8 mouse cellular contexts compared by ENCODE assay signal in genomic region chr13:38960063-38961050, GRCm38 (mm10). TPM values are rescaled to one million over a fixed set of nuclear protein-coding genes. Genes with fewer than 3 reads are reported as not detected.
DNase-seq lines count a peak whose midpoint lies in the region; ATAC-seq and TF ChIP-seq lines count a peak whose summit lies in the region.

TSS of gene Slc35b3 (minus strand) at chr13:38960875.

- H3K27ac ChIP-seq in ES-E14 (ENCODE audit: insufficient read depth, low read depth, low read length, poor library complexity, severe bottlenecking) = no peak within 1 kb of the TSS
- peak within 1 kb of the TSS; percentile 53 for H3K27ac ChIP-seq in forebrain, embryonic 16.5 days (ENCODE audit: low read length)
- H3K27ac ChIP-seq in layer of hippocampus, adult 2 months = peak within 1 kb of the TSS; percentile 94
- H3K27ac ChIP-seq in lung, embryonic 15.5 days = peak within 1 kb of the TSS; percentile 67

- H3K4me3 ChIP-seq in ES-E14 (ENCODE audit: insufficient read depth in 1 of 2, low read depth in 1 of 2, low read length in 2 of 2, poor library complexity in 1 of 2, severe bottlenecking in 1 of 2) = peak within 1 kb of the TSS; percentile 76 to 82
- peak within 1 kb of the TSS; percentile 92 for H3K4me3 ChIP-seq in forebrain, embryonic 16.5 days (replicated peaks; ENCODE audit: low read length)
- peak within 1 kb of the TSS; percentile 98 for H3K4me3 ChIP-seq in layer of hippocampus, adult 2 months
- H3K4me3 ChIP-seq in lung, embryonic 15.5 days = peak within 1 kb of the TSS; percentile 85

- no peak for TF ChIP-seq CTCF in layer of hippocampus, adult 2 months (conservative IDR thresholded peaks at IDR 0.05)

- peaks cover 2% of the 10 kb centered on the region; the same call in 1 of the 2 replicates for H3K36me3 ChIP-seq in ES-E14 (ENCODE audit: control insufficient read depth, insufficient read depth, low read length, poor library complexity, severe bottlenecking)
- H3K36me3 ChIP-seq in forebrain, embryonic 16.5 days (ENCODE audit: control insufficient read depth, insufficient read depth) = peaks cover 2% of the 10 kb centered on the region; the same call in 1 of the 2 replicates
- H3K36me3 ChIP-seq in lung, embryonic 15.5 days = no peaks in the 10 kb centered on the region

- H3K9ac ChIP-seq in ES-E14 (ENCODE audit: insufficient read depth, low read depth, low read length, poor library complexity, severe bottlenecking) = peak within 1 kb of the TSS; percentile 78
- H3K9ac ChIP-seq in forebrain, embryonic 16.5 days (replicated peaks; ENCODE audit: low read depth, low read length) = peak within 1 kb of the TSS; percentile 91
- peak within 1 kb of the TSS; percentile 53 for H3K9ac ChIP-seq in lung, embryonic 15.5 days

- H3K4me1 ChIP-seq in ES-E14 (ENCODE audit: control insufficient read depth in 2 of 2, insufficient read depth in 2 of 2, low read length in 2 of 2, poor library complexity in 1 of 2) = peaks cover 0 to 6% of the 10 kb centered on the region in 2 experiments; a peak in 1 of 4 replicates
- H3K4me1 ChIP-seq in forebrain, embryonic 16.5 days (replicated peaks; ENCODE audit: control insufficient read depth, insufficient read depth, low read length) = peaks cover 19% of the 10 kb centered on the region
- peaks cover 30% of the 10 kb centered on the region for H3K4me1 ChIP-seq in lung, embryonic 15.5 days

- H3K9me3 ChIP-seq in ES-E14 (ENCODE audit: control insufficient read depth, insufficient read depth, low read depth, low read length) = no peaks in the 10 kb centered on the region
- H3K9me3 ChIP-seq in forebrain, embryonic 16.5 days (ENCODE audit: control insufficient read depth, low read length) = no peaks in the 10 kb centered on the region
- no peaks in the 10 kb centered on the region for H3K9me3 ChIP-seq in lung, embryonic 15.5 days

- peak; percentile 66 for DNase-seq in ES-E14 (ENCODE audit: low read depth, low spot score)
- peak; percentile 80 for DNase-seq in cerebellum, adult 11-12 months
- DNase-seq in heart, postnatal 36 days = peak; percentile 83 to 87
- peak; percentile 71 to 84 for DNase-seq in layer of hippocampus, adult 2 months (ENCODE audit: low spot score in 2 of 2)
- peak; percentile 69 for DNase-seq in ovary, adult 18-20 months (ENCODE audit: low spot score)
- peak; percentile 86 for DNase-seq in thymus, postnatal 0 days (ENCODE audit: low spot score)

- H3K4me2 ChIP-seq in forebrain, embryonic 16.5 days (ENCODE audit: low read length) = peak within 1 kb of the TSS; percentile 84
- peak within 1 kb of the TSS; percentile 62 for H3K4me2 ChIP-seq in lung, embryonic 15.5 days

- in situ Hi-C loops in ES-E14 (cut with MboI; ENCODE audit: low sequenced_read_pairs in 2 of 2, unreplicated experiment in 2 of 2) = no loop called here

- ATAC-seq in forebrain, embryonic 16.5 days = peak; percentile 99
- ATAC-seq in lung, embryonic 15.5 days (ENCODE audit: borderline replicate concordance, extremely low read depth, low FRiP score, low TSS enrichment) = peak; percentile 97

- H3K27me3 ChIP-seq in forebrain, embryonic 16.5 days (replicated peaks; ENCODE audit: control insufficient read depth, insufficient read depth, low read length) = no peaks in the 10 kb centered on the region
- no peaks in the 10 kb centered on the region for H3K27me3 ChIP-seq in lung, embryonic 15.5 days

- WGBS in forebrain, embryonic 16.5 days = 2% methylated on average over 67 of the region's 67 CpGs
- WGBS in lung, embryonic 15.5 days = under 1% methylated on average over 67 of the region's 67 CpGs

- intact Hi-C loops in heart, postnatal 36 days (cut with DNase I) = no loop called here

TF ChIP-seq in ES-E14, 5 proteins besides CTCF, POLR2A, EP300 and RAD21:
- TF ChIP-seq HCFC1 (IDR thresholded peaks at IDR 0.05; ENCODE audit: borderline replicate concordance, insufficient read depth, low read length) = 0 out of 2 replicates have a peak, but pooled peaks have one; percentile 46
- TF ChIP-seq CHD2 (IDR thresholded peaks at IDR 0.05; ENCODE audit: low read depth, low read length) = no peak
TF ChIP-seq in ES-E14: peak in this region for 1.

RNA-seq across cellular contexts. Expression of gene Slc35b3, which starts in this region (rescaled TPM):
- total RNA-seq in ES-E14 (2012; rRNA removed) = 20.3 and 23.0 TPM in 2 replicates
- 32.7 and 35.9 TPM in 2 replicates for polyA plus RNA-seq in forebrain, embryonic 16.5 days (2015; fragmentation: Nextera tagmentation; extraction: Ambion mirVana)
- 1 to 10 TPM; 3.8 to 5.1 TPM for total RNA-seq in heart, postnatal 36 days (2021)
- total RNA-seq in layer of hippocampus, adult 2 months (2021) = 10 to 100 TPM; 16.8 to 17.9 TPM
- polyA plus RNA-seq in lung, embryonic 15.5 days (2015; fragmentation: Nextera tagmentation; extraction: Ambion mirVana) = 32.9 and 34.6 TPM in 2 replicates
- polyA plus RNA-seq in thymus, postnatal 0 days (2015; fragmentation: Nextera tagmentation; extraction: Ambion mirVana) = 44.8 and 51.9 TPM in 2 replicates
